Mouse (Mus musculus) embryonic facial prominence, embryonic 15.5 days (tissue): ENCODE measurements around the gene Arhgap17. TPM values are rescaled to one million over a fixed set of nuclear protein-coding genes. Genes with fewer than 3 reads are reported as not detected.

Experiments used
- ATAC-seq: fragments of 200-750 bp; cut with Nextera tagmentation; 2 replicates; pipeline ENCODE4 v1.8.0; 2017; ENCODE audit warnings: low read depth, moderate TSS enrichment; ENCODE audit not compliant: insufficient number of reproducible peaks, low FRiP score, low TSS enrichment
- H3K27ac ChIP-seq: fragments of 300-500 bp; sonication (generic); replicated peaks from 2 replicates; pipeline ENCODE4 v1.5.1; 2015; ENCODE audit warnings: mild to moderate bottlenecking, inconsistent platforms
- H3K27me3 ChIP-seq: fragments of 300-500 bp; sonication (generic); 2 replicates; pipeline ENCODE4 v1.6.1; 2015; ENCODE audit warnings: inconsistent platforms
- H3K36me3 ChIP-seq: fragments of 300-500 bp; sonication (generic); 2 replicates; pipeline ENCODE4 v1.6.1; 2015; ENCODE audit warnings: mild to moderate bottlenecking, inconsistent platforms
- H3K4me1 ChIP-seq: fragments of 300-500 bp; sonication (generic); 2 replicates; pipeline ENCODE4 v1.6.1; 2015; ENCODE audit warnings: inconsistent platforms
- H3K4me2 ChIP-seq: fragments of 300-500 bp; sonication (generic); replicated peaks from 2 replicates; pipeline ENCODE4 v1.6.1; 2015; ENCODE audit warnings: mild to moderate bottlenecking, inconsistent platforms
- H3K4me3 ChIP-seq: fragments of 300-500 bp; sonication (generic); replicated peaks from 2 replicates; pipeline ENCODE4 v1.5.1; 2015; ENCODE audit warnings: mild to moderate bottlenecking, inconsistent platforms
- H3K9ac ChIP-seq: fragments of 300-500 bp; sonication (generic); 2 replicates; pipeline ENCODE4 v1.6.1; 2015; ENCODE audit warnings: inconsistent platforms
- H3K9me3 ChIP-seq: fragments of 300-500 bp; sonication (generic); replicated peaks from 2 replicates; pipeline ENCODE4 v1.6.1; 2016; ENCODE audit warnings: inconsistent platforms
- WGBS: fragments of 180-500 bp; shearing (Covaris S2); methylation state at CpG from one replicate; pipeline ENCODE4 v1.1.7; 2015; 5-methylcytosine and 5-hydroxymethylcytosine counted together
- polyA plus RNA-seq: library from polyadenylated mRNA; unstranded; fragments of >200 nt; fragmentation: Nextera tagmentation; extraction: Ambion mirVana; gene quantifications from 2 replicates; pipeline ENCODE4 v1.2.1, GENCODE M21; 2015

Gene Arhgap17
- polyA plus RNA-seq, 1 experiment from 2014 or later: 24.2 TPM

DNA sequence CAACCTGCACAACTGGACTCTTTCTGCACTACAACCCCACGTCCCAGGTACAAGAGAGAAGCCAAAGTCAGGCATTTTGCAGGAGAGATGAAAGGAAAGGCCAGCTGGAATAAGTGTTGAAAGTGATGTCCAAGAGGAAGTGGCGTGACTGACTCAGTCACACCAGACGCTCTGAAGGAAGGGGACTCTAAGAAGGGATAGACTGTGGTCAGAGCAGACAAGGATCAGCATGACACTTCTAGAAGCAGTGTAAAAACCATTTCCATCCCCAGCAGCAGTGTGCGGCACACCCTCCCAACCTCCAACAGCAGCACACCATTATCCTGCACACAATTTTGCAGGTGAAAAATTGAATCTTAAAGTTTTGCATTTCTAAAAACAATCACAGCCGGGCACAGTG, 15.3 kb downstream of the Arhgap17 start:
- no peak overlapping the region for H3K27ac ChIP-seq
- no peaks in the 10 kb centered on the region for H3K9me3 ChIP-seq
- no peak for ATAC-seq
- no peak overlapping the region for H3K9ac ChIP-seq
- whole genome bisulfite sequencing: 79% methylated on average over 5 of the region's 5 CpGs
- H3K4me3 ChIP-seq: no peak overlapping the region
- H3K4me1 ChIP-seq: no peaks in the 10 kb centered on the region
- H3K27me3 ChIP-seq: no peaks in the 10 kb centered on the region
- no peak overlapping the region for H3K4me2 ChIP-seq
- H3K36me3 ChIP-seq: no peaks in the 10 kb centered on the region

GRCm38 (mm10) chr7:123353879-123354278, 15.8 kb downstream of the Arhgap17 start:
- H3K4me3 ChIP-seq: no peak overlapping the region
- H3K27ac ChIP-seq: no peak overlapping the region

DNA sequence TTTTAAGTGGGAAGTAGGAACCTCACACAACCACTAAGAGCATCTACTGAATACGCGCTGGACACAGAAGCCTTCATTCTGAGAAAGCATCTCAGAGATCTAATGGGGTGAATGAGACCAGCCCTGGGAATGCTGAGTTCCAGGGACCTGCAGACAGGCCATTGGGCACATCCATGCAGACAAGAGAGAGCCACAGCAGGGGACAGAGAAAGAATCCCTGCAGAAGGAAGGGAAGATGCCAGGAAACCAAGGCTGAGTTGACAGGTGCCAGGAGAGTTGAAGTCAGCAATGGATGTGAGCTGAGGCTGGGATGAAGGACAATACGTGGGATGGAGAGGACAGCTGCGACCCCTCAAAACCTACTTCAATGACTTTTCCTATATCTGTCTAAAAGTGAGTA, 16.6 kb downstream of the Arhgap17 start:
- H3K4me2 ChIP-seq: no peak overlapping the region
- H3K4me1 ChIP-seq: no peaks in the 10 kb centered on the region
- H3K27ac ChIP-seq: no peak overlapping the region
- no peaks in the 10 kb centered on the region for H3K36me3 ChIP-seq
- no peaks in the 10 kb centered on the region for H3K9me3 ChIP-seq
- ATAC-seq: no peak
- no peak overlapping the region for H3K9ac ChIP-seq
- H3K4me3 ChIP-seq: no peak overlapping the region
- WGBS: 96% methylated on average over 4 of the region's 4 CpGs
- H3K27me3 ChIP-seq: no peaks in the 10 kb centered on the region

More at GRCm38 (mm10) chr7:123353879-123354278, 15.8 kb downstream of the Arhgap17 start:
- H3K4me2 ChIP-seq: no peak overlapping the region
- 82% methylated on average over 5 of the region's 5 CpGs for WGBS
- H3K36me3 ChIP-seq: no peaks in the 10 kb centered on the region
- no peak overlapping the region for H3K9ac ChIP-seq
- H3K4me1 ChIP-seq: no peaks in the 10 kb centered on the region
- H3K27me3 ChIP-seq: no peaks in the 10 kb centered on the region
- no peaks in the 10 kb centered on the region for H3K9me3 ChIP-seq
- ATAC-seq: no peak

GRCm38 (mm10) chr7:123350243-123350642, 19.5 kb downstream of the Arhgap17 start:
- H3K36me3 ChIP-seq: no peaks in the 10 kb centered on the region
- no peaks in the 10 kb centered on the region for H3K9me3 ChIP-seq
- H3K4me2 ChIP-seq: no peak overlapping the region
- no peak overlapping the region for H3K4me3 ChIP-seq
- 58% methylated on average over 2 of the region's 2 CpGs for WGBS
- no peak for ATAC-seq
- no peak overlapping the region for H3K9ac ChIP-seq
- no peaks in the 10 kb centered on the region for H3K4me1 ChIP-seq
- no peaks in the 10 kb centered on the region for H3K27me3 ChIP-seq
- no peak overlapping the region for H3K27ac ChIP-seq

DNA sequence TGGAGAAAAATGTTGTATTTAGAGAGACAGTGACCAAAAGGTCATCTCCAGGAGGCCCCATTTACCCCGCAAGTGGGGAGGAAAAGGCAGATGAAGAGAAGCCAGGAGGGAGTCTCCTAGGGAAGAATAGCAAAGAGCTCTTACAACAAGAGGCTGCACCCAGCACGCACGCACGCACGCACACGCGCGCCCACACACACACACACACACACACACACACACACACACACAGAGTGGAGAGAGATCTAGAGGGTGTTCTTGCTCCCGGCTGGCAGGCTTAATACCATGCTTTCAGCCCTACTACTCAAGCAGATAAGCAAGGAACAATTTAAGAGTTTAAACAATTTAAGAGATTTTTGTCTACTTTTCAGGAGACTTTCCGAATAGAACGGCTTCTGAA, 19.9 kb downstream of the Arhgap17 start:
- no peak for ATAC-seq
- no peak overlapping the region for H3K9ac ChIP-seq
- no peak overlapping the region for H3K27ac ChIP-seq
- H3K4me2 ChIP-seq: no peak overlapping the region
- H3K36me3 ChIP-seq: no peaks in the 10 kb centered on the region
- no peaks in the 10 kb centered on the region for H3K4me1 ChIP-seq
- H3K27me3 ChIP-seq: no peaks in the 10 kb centered on the region
- no peak overlapping the region for H3K4me3 ChIP-seq
- 77% methylated on average over 11 of the region's 11 CpGs for WGBS
- no peaks in the 10 kb centered on the region for H3K9me3 ChIP-seq

GRCm38 (mm10) chr7:123346631-123347290, 23.0 kb downstream of the Arhgap17 start:
- Histone ChIP-seq H3K9me3 (no peaks in the 10 kb centered on the region), H3K4me1 (peaks cover 5% of the 10 kb centered on the region), H3K36me3 (no peaks in the 10 kb centered on the region), H3K27ac (no peak overlapping the region), H3K4me3 (no peak overlapping the region), H3K4me2 (no peak overlapping the region), H3K9ac (no peak overlapping the region), H3K27me3 (no peaks in the 10 kb centered on the region)
- WGBS: 81% methylated on average over 7 of the region's 7 CpGs
- no peak for ATAC-seq

DNA sequence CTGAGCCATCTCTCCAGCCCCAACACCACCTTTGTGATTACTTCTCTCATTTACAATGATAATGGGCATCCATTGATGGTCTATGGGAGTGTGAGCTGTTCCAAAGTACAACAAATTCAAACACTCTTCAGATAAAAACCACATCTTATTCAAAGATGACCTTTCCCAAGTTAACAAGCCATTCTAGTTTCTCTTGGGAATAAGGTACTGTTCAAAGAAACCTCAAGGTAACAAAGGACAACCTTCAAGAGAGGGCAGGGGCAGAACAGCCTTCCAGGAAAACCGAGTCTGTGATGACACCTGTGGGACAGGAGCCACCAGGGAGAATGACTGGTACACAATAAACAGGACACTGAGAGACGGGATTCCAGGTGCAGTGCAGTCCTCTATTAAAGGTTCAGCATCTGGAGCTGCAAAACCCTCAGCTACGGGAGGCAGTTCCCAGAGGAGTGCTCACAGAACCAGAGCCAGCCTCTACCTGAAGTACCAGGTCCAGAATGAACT, 24.6 kb downstream of the Arhgap17 start:
- no peak for ATAC-seq
- no peak overlapping the region for H3K27ac ChIP-seq
- H3K4me3 ChIP-seq: no peak overlapping the region
- no peak overlapping the region for H3K9ac ChIP-seq
- no peak overlapping the region for H3K4me2 ChIP-seq
- no peaks in the 10 kb centered on the region for H3K27me3 ChIP-seq
- H3K9me3 ChIP-seq: no peaks in the 10 kb centered on the region
- 71% methylated on average over 3 of the region's 3 CpGs for WGBS
- H3K4me1 ChIP-seq: peaks cover 20% of the 10 kb centered on the region
- no peaks in the 10 kb centered on the region for H3K36me3 ChIP-seq

- H3K4me2 ChIP-seq: no peak overlapping the region
- peaks cover 20% of the 10 kb centered on the region for H3K4me1 ChIP-seq
- no peak overlapping the region for H3K9ac ChIP-seq
- H3K36me3 ChIP-seq: no peaks in the 10 kb centered on the region
- H3K9me3 ChIP-seq: no peaks in the 10 kb centered on the region
- no peak overlapping the region for H3K4me3 ChIP-seq
- no peaks in the 10 kb centered on the region for H3K27me3 ChIP-seq
- 86% methylated on average over 5 of the region's 5 CpGs for WGBS
- no peak overlapping the region for H3K27ac ChIP-seq
- ATAC-seq: no peak
Measured at GRCm38 (mm10) chr7:123344079-123344780, 25.5 kb downstream of the Arhgap17 start.

GRCm38 (mm10) chr7:123341896-123342295, 27.8 kb downstream of the Arhgap17 start:
- no peak for ATAC-seq
- 56% methylated on average over 5 of the region's 5 CpGs for WGBS
- H3K4me2 ChIP-seq: no peak overlapping the region
- peak overlapping the region; percentile 51; the same call in 1 of the 2 replicates for H3K27ac ChIP-seq
- H3K36me3 ChIP-seq: no peaks in the 10 kb centered on the region
- no peaks in the 10 kb centered on the region for H3K9me3 ChIP-seq
- no peaks in the 10 kb centered on the region for H3K27me3 ChIP-seq
- no peak overlapping the region for H3K9ac ChIP-seq
- peaks cover 20% of the 10 kb centered on the region for H3K4me1 ChIP-seq
- H3K4me3 ChIP-seq: no peak overlapping the region

DNA sequence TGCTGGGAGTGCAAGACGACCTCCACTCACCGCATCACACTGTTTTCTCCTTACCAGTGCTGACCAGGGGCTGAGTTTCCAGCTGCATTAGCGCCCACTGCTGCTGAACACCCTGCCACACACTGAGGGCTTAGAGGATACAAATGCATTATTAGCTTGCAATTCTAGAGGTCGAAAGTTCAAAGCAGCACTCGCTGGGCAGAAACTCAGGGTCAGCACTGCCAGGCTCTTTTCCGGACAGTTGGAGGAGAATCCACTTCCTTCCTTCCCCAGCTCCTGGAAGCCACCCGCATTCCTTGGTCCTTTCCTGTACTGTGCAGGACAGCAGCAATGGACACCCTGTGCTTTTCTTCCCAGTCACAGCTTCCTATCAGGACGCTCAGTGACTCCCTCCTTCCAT, 31.4 kb downstream of the Arhgap17 start:
- no peak for ATAC-seq
- Histone ChIP-seq H3K9ac (no peak overlapping the region), H3K4me3 (no peak overlapping the region), H3K4me2 (no peak overlapping the region), H3K9me3 (no peaks in the 10 kb centered on the region), H3K27ac (no peak overlapping the region), H3K36me3 (no peaks in the 10 kb centered on the region), H3K27me3 (no peaks in the 10 kb centered on the region), H3K4me1 (peaks cover 20% of the 10 kb centered on the region)
- 58% methylated on average over 8 of the region's 8 CpGs for WGBS

DNA sequence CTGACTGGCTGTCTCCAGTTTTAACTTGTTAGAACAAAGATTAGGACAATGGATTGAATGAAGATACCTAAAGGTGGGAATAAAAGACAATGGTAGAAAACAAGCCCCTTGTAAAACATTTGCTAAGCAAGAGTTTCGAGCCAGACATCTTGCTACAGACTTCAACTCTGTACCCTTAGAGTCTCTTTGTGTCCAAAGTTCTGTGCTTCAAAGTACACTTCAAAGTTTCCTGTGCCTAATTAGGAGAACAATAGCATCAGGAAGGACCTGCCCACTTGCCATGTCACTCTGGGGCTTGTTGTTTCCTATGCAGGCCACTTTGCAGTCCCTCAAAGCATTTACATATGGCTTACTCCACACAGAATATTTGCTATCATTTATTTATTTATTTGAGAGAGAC, 33.4 kb downstream of the Arhgap17 start:
- Histone ChIP-seq H3K9me3 (no peaks in the 10 kb centered on the region), H3K4me3 (no peak overlapping the region), H3K36me3 (no peaks in the 10 kb centered on the region), H3K4me1 (peaks cover 13% of the 10 kb centered on the region; the same call in 1 of the 2 replicates), H3K27me3 (no peaks in the 10 kb centered on the region), H3K27ac (no peak overlapping the region), H3K4me2 (no peak overlapping the region), H3K9ac (no peak overlapping the region)
- 78% methylated on average over 1 of the region's 1 CpGs for WGBS
- no peak for ATAC-seq
